Mouse (Mus musculus): ENCODE results near the gene Chchd6. TPM values are rescaled to one million over a fixed set of nuclear protein-coding genes. Genes with fewer than 3 reads are reported as not detected.

The Chchd6 gene
- polyA plus RNA-seq, 1 experiment = 7.4 TPM

- no peak for DNase-seq (ENCODE audit: low read depth in 1 of 2, low spot score in 2 of 2)
- no peaks in the 10 kb centered on the region for H3K36me3 ChIP-seq (ENCODE audit: control insufficient read depth, insufficient read depth, low read length)
- H3K4me3 ChIP-seq (ENCODE audit: extremely low read depth, insufficient read depth, insufficient read length) = no peak overlapping the region
- H3K27ac ChIP-seq (ENCODE audit: insufficient read depth, low read length) = no peak overlapping the region
- 88% methylated on average over 1 of the region's 1 CpGs for WGBS
- H3K4me1 ChIP-seq (ENCODE audit: control insufficient read depth, insufficient read depth, insufficient read length) = no peaks in the 10 kb centered on the region
- no peaks in the 10 kb centered on the region for H3K27me3 ChIP-seq (ENCODE audit: control insufficient read depth, insufficient read depth, low read length)
- TF ChIP-seq CTCF (IDR thresholded peaks at IDR 0.05; ENCODE audit: extremely low read depth, insufficient read depth, insufficient read length, insufficient replicate concordance) = no peak
- no peak for TF ChIP-seq POLR2A (IDR thresholded peaks at IDR 0.05; ENCODE audit: low read depth, low read length)
Measured at GRCm38 (mm10) chr6:89386956-89387355, 208.5 kb downstream of the Chchd6 start.

GRCm38 (mm10) chr6:89384699-89385098 is 210.8 kb downstream of the Chchd6 start:
- WGBS = 89% methylated on average over 2 of the region's 2 CpGs
- no peaks in the 10 kb centered on the region for H3K4me1 ChIP-seq (ENCODE audit: control insufficient read depth, insufficient read depth, insufficient read length)
- H3K36me3 ChIP-seq (ENCODE audit: control insufficient read depth, insufficient read depth, low read length) = no peaks in the 10 kb centered on the region
- H3K27me3 ChIP-seq (ENCODE audit: control insufficient read depth, insufficient read depth, low read length) = no peaks in the 10 kb centered on the region
- DNase-seq (ENCODE audit: low read depth in 1 of 2, low spot score in 2 of 2) = no peak
- H3K27ac ChIP-seq (ENCODE audit: insufficient read depth, low read length) = no peak overlapping the region
- H3K4me3 ChIP-seq (ENCODE audit: extremely low read depth, insufficient read depth, insufficient read length) = no peak overlapping the region
- TF ChIP-seq POLR2A (IDR thresholded peaks at IDR 0.05; ENCODE audit: low read depth, low read length) = no peak

- no peak for DNase-seq (ENCODE audit: low read depth in 1 of 2, low spot score in 2 of 2)
- Histone ChIP-seq H3K36me3 (ENCODE audit: control insufficient read depth, insufficient read depth, low read length) (no peaks in the 10 kb centered on the region), H3K27me3 (ENCODE audit: control insufficient read depth, insufficient read depth, low read length) (no peaks in the 10 kb centered on the region), H3K4me3 (ENCODE audit: extremely low read depth, insufficient read depth, insufficient read length) (no peak overlapping the region), H3K4me1 (ENCODE audit: control insufficient read depth, insufficient read depth, insufficient read length) (no peaks in the 10 kb centered on the region), H3K27ac (ENCODE audit: insufficient read depth, low read length) (no peak overlapping the region)
- TF ChIP-seq CTCF (IDR thresholded peaks at IDR 0.05; ENCODE audit: extremely low read depth, insufficient read depth, insufficient read length, insufficient replicate concordance) = no peak
- 92% methylated on average over 5 of the region's 5 CpGs for WGBS
Measured at GRCm38 (mm10) chr6:89381851-89382250, 213.6 kb downstream of the Chchd6 start.

- TF ChIP-seq CTCF (IDR thresholded peaks at IDR 0.05; ENCODE audit: extremely low read depth, insufficient read depth, insufficient read length, insufficient replicate concordance) (no peak), POLR2A (IDR thresholded peaks at IDR 0.05; ENCODE audit: low read depth, low read length) (no peak)
- DNase-seq (ENCODE audit: low read depth in 1 of 2, low spot score in 2 of 2) = no peak
- Histone ChIP-seq H3K4me3 (ENCODE audit: extremely low read depth, insufficient read depth, insufficient read length) (no peak overlapping the region), H3K4me1 (ENCODE audit: control insufficient read depth, insufficient read depth, insufficient read length) (no peaks in the 10 kb centered on the region), H3K27me3 (ENCODE audit: control insufficient read depth, insufficient read depth, low read length) (no peaks in the 10 kb centered on the region), H3K27ac (ENCODE audit: insufficient read depth, low read length) (no peak overlapping the region), H3K36me3 (ENCODE audit: control insufficient read depth, insufficient read depth, low read length) (no peaks in the 10 kb centered on the region)
- 93% methylated on average over 3 of the region's 3 CpGs for WGBS
Measured at GRCm38 (mm10) chr6:89381172-89381571, 214.3 kb downstream of the Chchd6 start.

- H3K4me1 ChIP-seq (ENCODE audit: control insufficient read depth, insufficient read depth, insufficient read length) = no peaks in the 10 kb centered on the region
- H3K4me3 ChIP-seq (ENCODE audit: extremely low read depth, insufficient read depth, insufficient read length) = no peak overlapping the region
- H3K27ac ChIP-seq (ENCODE audit: insufficient read depth, low read length) = no peak overlapping the region
- DNase-seq (ENCODE audit: low read depth in 1 of 2, low spot score in 2 of 2) = no peak
- TF ChIP-seq POLR2A (IDR thresholded peaks at IDR 0.05; ENCODE audit: low read depth, low read length) (no peak), CTCF (IDR thresholded peaks at IDR 0.05; ENCODE audit: extremely low read depth, insufficient read depth, insufficient read length, insufficient replicate concordance) (no peak)
- no peaks in the 10 kb centered on the region for H3K27me3 ChIP-seq (ENCODE audit: control insufficient read depth, insufficient read depth, low read length)
- H3K36me3 ChIP-seq (ENCODE audit: control insufficient read depth, insufficient read depth, low read length) = no peaks in the 10 kb centered on the region
- WGBS = 87% methylated on average over 3 of the region's 3 CpGs
Measured at GRCm38 (mm10) chr6:89380751-89381150, 214.7 kb downstream of the Chchd6 start.

GRCm38 (mm10) chr6:89378264-89378663 is 217.2 kb downstream of the Chchd6 start:
- H3K27me3 ChIP-seq (ENCODE audit: control insufficient read depth, insufficient read depth, low read length) = no peaks in the 10 kb centered on the region

GRCm38 (mm10) chr6:89368812-89369211 is 226.6 kb downstream of the Chchd6 start:
- Histone ChIP-seq H3K4me3 (ENCODE audit: extremely low read depth, insufficient read depth, insufficient read length) (no peak overlapping the region), H3K27ac (ENCODE audit: insufficient read depth, low read length) (no peak overlapping the region), H3K36me3 (ENCODE audit: control insufficient read depth, insufficient read depth, low read length) (no peaks in the 10 kb centered on the region), H3K4me1 (ENCODE audit: control insufficient read depth, insufficient read depth, insufficient read length) (no peaks in the 10 kb centered on the region; the same call in 1 of the 2 replicates), H3K27me3 (ENCODE audit: control insufficient read depth, insufficient read depth, low read length) (0 out of 2 replicates have a peak, but pooled peaks cover 1% of the 10 kb centered on the region)
- no peak for DNase-seq (ENCODE audit: low read depth in 1 of 2, low spot score in 2 of 2)
- TF ChIP-seq POLR2A (IDR thresholded peaks at IDR 0.05; ENCODE audit: low read depth, low read length) = no peak
- no peak for TF ChIP-seq CTCF (IDR thresholded peaks at IDR 0.05; ENCODE audit: extremely low read depth, insufficient read depth, insufficient read length, insufficient replicate concordance)

More at GRCm38 (mm10) chr6:89378264-89378663, 217.2 kb downstream of the Chchd6 start:
- Histone ChIP-seq H3K36me3 (ENCODE audit: control insufficient read depth, insufficient read depth, low read length) (no peaks in the 10 kb centered on the region), H3K4me3 (ENCODE audit: extremely low read depth, insufficient read depth, insufficient read length) (no peak overlapping the region), H3K27ac (ENCODE audit: insufficient read depth, low read length) (no peak overlapping the region), H3K4me1 (ENCODE audit: control insufficient read depth, insufficient read depth, insufficient read length) (no peaks in the 10 kb centered on the region)
- 80% methylated on average over 2 of the region's 2 CpGs for WGBS
- DNase-seq (ENCODE audit: low read depth in 1 of 2, low spot score in 2 of 2) = no peak
- TF ChIP-seq CTCF (IDR thresholded peaks at IDR 0.05; ENCODE audit: extremely low read depth, insufficient read depth, insufficient read length, insufficient replicate concordance) (no peak), POLR2A (IDR thresholded peaks at IDR 0.05; ENCODE audit: low read depth, low read length) (no peak)
